Mouse (Mus musculus) mesoderm, embryonic 11.5 days (tissue): ENCODE results near the gene Steap3.

Source experiments
- DNase-seq: peaks from one replicate; pipeline ENCODE4 v3.0.0-alpha.2; 2012; ENCODE audit warnings: low read depth, low spot score

The Steap3 gene

GRCm38 (mm10) chr1:120198151-120198550, 74.4 kb downstream of the Steap3 start:
- no peak for DNase-seq

- DNase-seq, result peak; percentile 85
Measured at GRCm38 (mm10) chr1:120197189-120197588, 75.3 kb downstream of the Steap3 start.

- DNase-seq, result no peak
Measured at GRCm38 (mm10) chr1:120196724-120197123, 75.8 kb downstream of the Steap3 start.

GRCm38 (mm10) chr1:120195947-120196346, 76.6 kb downstream of the Steap3 start:
- DNase-seq, result no peak

GRCm38 (mm10) chr1:120193586-120193985, 78.9 kb downstream of the Steap3 start:
- no peak for DNase-seq

- DNase-seq, result no peak
Measured at GRCm38 (mm10) chr1:120192321-120192720, 80.2 kb downstream of the Steap3 start.

- DNase-seq, result no peak
Measured at GRCm38 (mm10) chr1:120190946-120191345, 81.6 kb downstream of the Steap3 start.

- no peak for DNase-seq
Measured at GRCm38 (mm10) chr1:120190300-120190699, 82.2 kb downstream of the Steap3 start.

GRCm38 (mm10) chr1:120189206-120189605, 83.3 kb downstream of the Steap3 start:
- DNase-seq, result no peak

GRCm38 (mm10) chr1:120187059-120187458, 85.4 kb downstream of the Steap3 start:
- DNase-seq, result no peak

GRCm38 (mm10) chr1:120186655-120187054, 85.8 kb downstream of the Steap3 start:
- DNase-seq, result no peak

- no peak for DNase-seq
Measured at GRCm38 (mm10) chr1:120186204-120186603, 86.3 kb downstream of the Steap3 start.

- no peak for DNase-seq
Measured at GRCm38 (mm10) chr1:120177141-120177540, 95.4 kb downstream of the Steap3 start.

- peak; percentile 23 for DNase-seq
Measured at GRCm38 (mm10) chr1:120176313-120176712, 96.2 kb downstream of the Steap3 start.

- DNase-seq, result no peak
Measured at GRCm38 (mm10) chr1:120174991-120175390, 97.5 kb downstream of the Steap3 start.

GRCm38 (mm10) chr1:120171819-120172521, 100.5 kb downstream of the Steap3 start:
- peak; percentile 29 for DNase-seq

- no peak for DNase-seq
Measured at GRCm38 (mm10) chr1:120170307-120170706, 102.2 kb downstream of the Steap3 start.

- DNase-seq, result no peak
Measured at GRCm38 (mm10) chr1:120168674-120169073, 103.8 kb downstream of the Steap3 start.

GRCm38 (mm10) chr1:120168016-120168415, 104.5 kb downstream of the Steap3 start:
- DNase-seq, result no peak

GRCm38 (mm10) chr1:120162616-120163015, 109.9 kb downstream of the Steap3 start:
- DNase-seq, result no peak

GRCm38 (mm10) chr1:120161502-120161901, 111.0 kb downstream of the Steap3 start:
- no peak for DNase-seq

GRCm38 (mm10) chr1:120158474-120159127, 113.9 kb downstream of the Steap3 start:
- DNase-seq, result no peak

GRCm38 (mm10) chr1:120155325-120155724, 117.2 kb downstream of the Steap3 start:
- DNase-seq, result peak; percentile 43
